Mouse (Mus musculus): ENCODE results near the gene Habp4.

The Habp4 gene

GRCm38 (mm10) chr13:64178746-64179652 lies 17.4 kb downstream of the Habp4 start:
- no peak for DNase-seq (ENCODE audit: low spot score in 2 of 2)

GRCm38 (mm10) chr13:64180300-64180699 lies 18.7 kb downstream of the Habp4 start:
- DNase-seq (ENCODE audit: low spot score in 2 of 2), result no peak

- peak; percentile 19 to 49 for DNase-seq (ENCODE audit: low spot score in 2 of 2)
Measured at GRCm38 (mm10) chr13:64180888-64181287, 19.3 kb downstream of the Habp4 start.

- no peak for DNase-seq (ENCODE audit: low spot score in 2 of 2)
Measured at GRCm38 (mm10) chr13:64182091-64182490, 20.5 kb downstream of the Habp4 start.

- DNase-seq (ENCODE audit: low spot score in 2 of 2), result no peak
Measured at GRCm38 (mm10) chr13:64183583-64183982, 22.0 kb downstream of the Habp4 start.

GRCm38 (mm10) chr13:64184361-64184760 lies 22.7 kb downstream of the Habp4 start:
- DNase-seq (ENCODE audit: low spot score in 2 of 2), result no peak

- no peak for DNase-seq (ENCODE audit: low spot score in 2 of 2)
Measured at GRCm38 (mm10) chr13:64185176-64185575, 23.6 kb downstream of the Habp4 start.

GRCm38 (mm10) chr13:64185586-64185985 lies 24.0 kb downstream of the Habp4 start:
- no peak for DNase-seq (ENCODE audit: low spot score in 2 of 2)

GRCm38 (mm10) chr13:64186516-64186915 lies 24.9 kb downstream of the Habp4 start:
- no peak for DNase-seq (ENCODE audit: low spot score in 2 of 2)

- DNase-seq (ENCODE audit: low spot score in 2 of 2), result no peak
Measured at GRCm38 (mm10) chr13:64187065-64187464, 25.4 kb downstream of the Habp4 start.

GRCm38 (mm10) chr13:64197899-64198298 lies 36.3 kb downstream of the Habp4 start:
- no peak for DNase-seq (ENCODE audit: low spot score in 2 of 2)

GRCm38 (mm10) chr13:64198310-64198709 lies 36.7 kb downstream of the Habp4 start:
- no peak for DNase-seq (ENCODE audit: low spot score in 2 of 2)

GRCm38 (mm10) chr13:64200911-64201310 lies 39.3 kb downstream of the Habp4 start:
- no peak for DNase-seq (ENCODE audit: low spot score in 2 of 2)

- DNase-seq (ENCODE audit: low spot score in 2 of 2), result peak in 1 of 2 experiments; percentile 14
Measured at GRCm38 (mm10) chr13:64204726-64205125, 43.1 kb downstream of the Habp4 start.

- no peak for DNase-seq (ENCODE audit: low spot score in 2 of 2)
Measured at GRCm38 (mm10) chr13:64205186-64205585, 43.6 kb downstream of the Habp4 start.

- DNase-seq (ENCODE audit: low spot score in 2 of 2), result no peak
Measured at GRCm38 (mm10) chr13:64208146-64208545, 46.5 kb downstream of the Habp4 start.

- no peak for DNase-seq (ENCODE audit: low spot score in 2 of 2)
Measured at GRCm38 (mm10) chr13:64211995-64212603, 50.5 kb downstream of the Habp4 start.

- DNase-seq (ENCODE audit: low spot score in 2 of 2), result no peak
Measured at GRCm38 (mm10) chr13:64214891-64215290, 53.3 kb downstream of the Habp4 start.

GRCm38 (mm10) chr13:64225738-64226137 lies 64.1 kb downstream of the Habp4 start:
- no peak for DNase-seq (ENCODE audit: low spot score in 2 of 2)

GRCm38 (mm10) chr13:64226725-64227124 lies 65.1 kb downstream of the Habp4 start:
- no peak for DNase-seq (ENCODE audit: low spot score in 2 of 2)

- DNase-seq (ENCODE audit: low spot score in 2 of 2), result no peak
Measured at GRCm38 (mm10) chr13:64233139-64233538, 71.5 kb downstream of the Habp4 start.

GRCm38 (mm10) chr13:64235062-64235715 lies 73.6 kb downstream of the Habp4 start:
- no peak for DNase-seq (ENCODE audit: low spot score in 2 of 2)

All from spleen, postnatal 36 days (tissue).